Mouse (Mus musculus) adrenal gland, postnatal 36 days (tissue): ENCODE results near the gene Casp9. TPM values are rescaled to one million over a fixed set of nuclear protein-coding genes. Genes with fewer than 3 reads are reported as not detected.

Experiments
- DNase-seq, 2 experiments: peaks; one replicate each; pipeline ENCODE4 v3.0.0; 2021; ENCODE audit warnings: mixed read lengths in 1 of 2
- total RNA-seq, 2 experiments: library from RNA; stranded (reverse); gene quantifications; 2 replicates each; pipeline ENCODE4 v1.2.3; 2021

The Casp9 gene
- total RNA-seq, 2 experiments from 2014 or later, result 16.8 to 24.3 TPM

GRCm38 (mm10) chr4:141817706-141818105, 24.3 kb downstream of the Casp9 start:
- DNase-seq, result no peak

GRCm38 (mm10) chr4:141818861-141819260, 25.4 kb downstream of the Casp9 start:
- DNase-seq, result no peak

- no peak for DNase-seq
Observed at GRCm38 (mm10) chr4:141819316-141819715, 25.9 kb downstream of the Casp9 start.

GRCm38 (mm10) chr4:141821178-141821577, 27.8 kb downstream of the Casp9 start:
- peak in 1 of 2 experiments; percentile 55 for DNase-seq

GRCm38 (mm10) chr4:141822089-141822488, 28.7 kb downstream of the Casp9 start:
- DNase-seq, result peak; percentile 18 to 43

- no peak for DNase-seq
Observed at GRCm38 (mm10) chr4:141822979-141823378, 29.6 kb downstream of the Casp9 start.

GRCm38 (mm10) chr4:141826060-141826459, 32.6 kb downstream of the Casp9 start, which contains the start of gene Cela2a:
Gene Cela2a (minus strand): TSS chr4:141826160.
- no peak for DNase-seq

GRCm38 (mm10) chr4:141827401-141827800, 34.0 kb downstream of the Casp9 start:
- peak; percentile 65 to 66 for DNase-seq

GRCm38 (mm10) chr4:141828177-141828576, 34.8 kb downstream of the Casp9 start:
- DNase-seq, result no peak

- DNase-seq, result no peak
Observed at GRCm38 (mm10) chr4:141830381-141830780, 37.0 kb downstream of the Casp9 start.

- DNase-seq, result no peak
Observed at GRCm38 (mm10) chr4:141831361-141831760, 37.9 kb downstream of the Casp9 start.

GRCm38 (mm10) chr4:141833911-141834310, 40.5 kb downstream of the Casp9 start:
- no peak for DNase-seq

- DNase-seq, result no peak
Observed at GRCm38 (mm10) chr4:141834536-141835095, 41.2 kb downstream of the Casp9 start.

- DNase-seq, result no peak
Observed at GRCm38 (mm10) chr4:141845999-141846398, 52.6 kb downstream of the Casp9 start, which contains the start of gene Ctrc. Gene Ctrc (minus strand): TSS chr4:141846359.

- peak; percentile 59 to 74 for DNase-seq
Observed at GRCm38 (mm10) chr4:141853437-141853836, 60.0 kb downstream of the Casp9 start.

GRCm38 (mm10) chr4:141857422-141857930, 64.1 kb downstream of the Casp9 start:
- peak; percentile 79 to 86 for DNase-seq

- DNase-seq, result no peak
Observed at GRCm38 (mm10) chr4:141858501-141858900, 65.1 kb downstream of the Casp9 start.

GRCm38 (mm10) chr4:141859351-141859750, 65.9 kb downstream of the Casp9 start:
- no peak for DNase-seq

GRCm38 (mm10) chr4:141860246-141860841, 66.9 kb downstream of the Casp9 start:
- DNase-seq, result no peak

GRCm38 (mm10) chr4:141861591-141862295, 68.3 kb downstream of the Casp9 start:
- DNase-seq, result peak; percentile 56

GRCm38 (mm10) chr4:141862867-141863266, 69.5 kb downstream of the Casp9 start:
- no peak for DNase-seq

GRCm38 (mm10) chr4:141863726-141864280, 70.4 kb downstream of the Casp9 start:
- no peak for DNase-seq

GRCm38 (mm10) chr4:141864506-141864905, 71.1 kb downstream of the Casp9 start:
- DNase-seq, result no peak
